Mouse (Mus musculus): Measurements from ENCODE around the gene Kirrel3.

Gene Kirrel3

GRCm38 (mm10) chr9:35039846-35040245 is 554.2 kb downstream of the Kirrel3 start:
- DNase-seq = no peak

DNA sequence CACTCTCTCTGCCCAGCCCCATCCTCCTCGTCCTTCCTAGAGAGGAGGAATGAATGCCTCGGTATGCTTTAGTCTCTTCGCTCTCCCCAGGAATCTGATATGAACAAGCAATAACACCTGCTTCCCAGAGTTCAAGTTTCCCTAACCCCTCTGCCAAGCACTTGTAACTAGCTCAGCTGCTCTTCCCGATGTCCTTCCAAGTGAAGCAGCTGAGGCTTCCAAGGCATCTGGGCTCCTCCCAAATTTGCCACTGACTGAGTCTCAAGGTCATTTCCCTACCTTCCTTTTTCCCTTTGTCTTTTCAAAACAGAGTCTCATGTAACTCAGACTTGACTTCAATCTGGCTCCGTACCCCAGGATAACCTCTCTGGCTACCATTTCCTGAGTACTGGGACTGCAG is 555.8 kb downstream of the Kirrel3 start:
- no peak for DNase-seq

DNA sequence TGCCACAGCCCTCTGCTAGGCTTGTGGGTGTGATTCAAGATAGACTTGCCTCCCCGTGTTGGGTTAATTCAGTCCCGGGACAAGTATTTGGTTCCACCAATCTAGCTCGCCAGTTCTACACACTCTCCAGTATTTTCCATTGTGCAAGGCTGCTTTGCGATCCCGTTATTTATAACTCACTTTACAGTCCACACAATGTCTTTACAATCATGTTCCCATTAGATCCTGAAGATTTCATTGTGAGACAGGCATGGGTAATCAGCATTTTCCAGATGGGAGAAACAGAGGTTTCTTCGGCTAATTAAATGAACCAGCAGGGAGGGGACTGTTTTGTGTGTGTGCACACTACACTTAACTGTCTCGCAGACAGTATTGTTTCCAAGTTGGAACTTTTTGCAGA is 557.9 kb downstream of the Kirrel3 start:
- DNase-seq = no peak

DNA sequence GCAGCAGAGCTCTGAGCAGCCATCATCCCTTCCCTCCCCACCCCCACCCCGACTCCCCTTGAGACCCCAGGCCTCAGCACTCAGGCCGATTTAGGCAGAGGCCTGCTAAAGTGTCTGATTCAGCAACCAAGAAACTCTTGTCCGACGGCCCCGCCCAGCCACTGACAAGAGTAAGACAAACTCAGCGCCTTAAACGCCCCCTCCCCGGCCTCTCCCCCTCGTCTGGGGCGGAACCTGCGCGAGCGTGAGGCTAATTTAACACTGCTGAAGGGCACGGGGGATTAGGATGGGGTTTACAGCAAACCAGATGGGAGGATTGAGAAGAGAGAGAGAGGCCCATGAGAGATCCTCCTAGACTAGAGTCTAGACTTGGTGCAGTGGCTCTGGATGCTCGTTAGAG is 558.8 kb downstream of the Kirrel3 start:
- no peak for DNase-seq

DNA sequence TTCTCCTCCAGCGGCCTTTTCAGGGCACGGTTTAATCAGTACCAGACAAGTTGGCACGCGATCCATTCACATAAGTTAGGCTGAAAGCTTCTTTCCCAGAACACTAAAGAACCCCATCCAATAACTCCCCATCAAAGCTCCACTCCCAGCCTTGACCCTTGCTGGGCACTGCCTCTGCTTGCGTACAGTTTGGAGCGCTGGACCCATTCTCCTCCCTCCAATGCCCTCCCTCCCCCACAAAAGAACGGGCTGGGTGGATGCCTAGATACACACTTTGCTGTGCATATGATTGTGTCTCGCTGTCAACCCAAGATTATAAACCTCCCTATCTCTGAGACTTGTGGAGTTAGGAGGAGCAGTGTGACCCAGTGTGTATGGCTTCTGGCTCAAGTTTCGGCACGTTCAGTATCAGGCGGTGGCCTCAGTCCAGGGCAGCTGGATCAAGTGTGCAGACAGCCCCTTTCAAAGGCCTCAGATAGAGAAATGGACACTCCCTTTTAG is 559.4 kb downstream of the Kirrel3 start:
- peak; percentile 2 for DNase-seq

DNA sequence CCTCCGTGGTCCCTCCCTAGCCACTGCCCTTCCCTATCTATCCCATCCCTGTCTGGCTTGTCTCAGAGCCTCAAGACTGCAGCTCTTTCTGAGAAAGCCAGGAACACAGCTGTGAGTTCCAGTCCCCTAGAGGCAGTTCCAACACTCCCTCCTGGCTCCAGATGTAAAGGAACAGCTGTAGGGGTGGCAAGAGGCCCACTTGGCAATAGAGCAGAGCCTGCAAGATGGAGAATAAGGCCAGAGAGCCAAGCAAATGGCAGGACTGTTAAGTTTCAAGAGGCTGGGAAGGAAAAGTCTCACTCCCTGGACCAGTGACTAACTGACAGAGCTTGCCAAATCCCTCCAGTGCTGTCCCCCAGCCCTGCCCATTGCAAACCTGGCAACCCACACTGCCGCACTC is 560.1 kb downstream of the Kirrel3 start:
- DNase-seq = peak; percentile 12

GRCm38 (mm10) chr9:35048449-35048848 is 562.8 kb downstream of the Kirrel3 start:
- DNase-seq = no peak

- peak; percentile 1 for DNase-seq
These were observed 564.3 kb downstream of the Kirrel3 start for GRCm38 (mm10) chr9:35049891-35050527.

GRCm38 (mm10) chr9:35050701-35051454 is 565.2 kb downstream of the Kirrel3 start:
- DNase-seq = peak; percentile 0

- DNase-seq = peak; percentile 1
These were observed 566.0 kb downstream of the Kirrel3 start for GRCm38 (mm10) chr9:35051666-35052065.

DNA sequence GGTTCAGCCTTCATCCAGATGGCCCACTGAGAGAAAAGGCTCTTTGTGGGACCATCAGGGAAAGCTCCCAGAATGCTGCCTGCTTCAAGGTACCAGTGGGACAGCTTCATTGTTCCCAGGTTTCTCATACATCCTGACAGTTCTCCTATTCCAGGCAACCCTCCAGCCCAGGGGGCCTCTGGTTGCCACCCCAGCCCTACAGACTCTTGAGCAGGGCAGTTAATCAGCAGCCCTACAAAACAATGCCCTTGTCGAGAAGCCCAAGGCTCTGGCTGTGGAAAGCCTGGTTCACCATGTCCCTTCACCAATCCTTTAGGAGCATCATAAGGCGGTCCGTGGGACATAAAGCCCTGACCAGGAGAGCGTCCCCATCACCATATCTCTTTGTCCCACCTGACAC is 567.0 kb downstream of the Kirrel3 start:
- DNase-seq = no peak

DNA sequence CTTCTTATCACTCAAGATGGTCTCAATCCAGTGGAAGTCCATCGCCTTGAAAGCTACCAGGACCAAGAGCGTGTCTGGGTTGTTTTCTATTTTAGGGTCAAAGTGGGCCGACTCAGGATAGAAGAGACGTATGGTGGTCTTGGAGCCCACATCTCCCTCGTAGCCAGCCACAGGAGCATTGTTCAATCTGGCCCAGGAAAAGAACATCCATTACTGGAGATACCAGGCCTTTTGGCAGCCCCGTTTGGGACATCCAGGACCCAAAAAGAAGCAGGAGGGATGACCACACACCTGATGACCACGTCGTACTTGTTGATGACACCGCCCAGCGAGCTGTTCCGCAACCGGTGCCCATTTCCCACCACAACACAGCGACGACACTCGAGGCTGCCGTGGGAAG is 567.4 kb downstream of the Kirrel3 start:
- peak; percentile 3 for DNase-seq

DNA sequence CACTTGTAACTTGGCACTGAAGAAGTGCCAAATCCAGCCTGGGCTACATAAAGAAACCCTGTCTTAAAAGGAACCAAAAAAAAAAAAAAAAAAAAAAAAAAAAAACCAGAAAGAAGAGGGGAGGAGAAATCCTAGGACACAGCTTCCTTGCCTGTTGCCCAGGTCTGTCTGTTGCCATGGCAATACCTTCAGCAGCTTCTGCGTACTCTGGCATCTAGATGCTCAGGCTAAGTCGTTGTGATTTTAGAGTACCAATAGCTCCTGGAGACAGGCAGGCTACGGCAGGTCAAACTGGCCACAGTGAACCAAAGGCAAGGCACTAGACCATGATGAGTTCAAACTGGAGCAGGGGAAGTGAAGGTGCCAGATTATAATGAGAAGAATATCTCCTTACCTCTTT is 568.0 kb downstream of the Kirrel3 start:
- peak; percentile 10 for DNase-seq

DNA sequence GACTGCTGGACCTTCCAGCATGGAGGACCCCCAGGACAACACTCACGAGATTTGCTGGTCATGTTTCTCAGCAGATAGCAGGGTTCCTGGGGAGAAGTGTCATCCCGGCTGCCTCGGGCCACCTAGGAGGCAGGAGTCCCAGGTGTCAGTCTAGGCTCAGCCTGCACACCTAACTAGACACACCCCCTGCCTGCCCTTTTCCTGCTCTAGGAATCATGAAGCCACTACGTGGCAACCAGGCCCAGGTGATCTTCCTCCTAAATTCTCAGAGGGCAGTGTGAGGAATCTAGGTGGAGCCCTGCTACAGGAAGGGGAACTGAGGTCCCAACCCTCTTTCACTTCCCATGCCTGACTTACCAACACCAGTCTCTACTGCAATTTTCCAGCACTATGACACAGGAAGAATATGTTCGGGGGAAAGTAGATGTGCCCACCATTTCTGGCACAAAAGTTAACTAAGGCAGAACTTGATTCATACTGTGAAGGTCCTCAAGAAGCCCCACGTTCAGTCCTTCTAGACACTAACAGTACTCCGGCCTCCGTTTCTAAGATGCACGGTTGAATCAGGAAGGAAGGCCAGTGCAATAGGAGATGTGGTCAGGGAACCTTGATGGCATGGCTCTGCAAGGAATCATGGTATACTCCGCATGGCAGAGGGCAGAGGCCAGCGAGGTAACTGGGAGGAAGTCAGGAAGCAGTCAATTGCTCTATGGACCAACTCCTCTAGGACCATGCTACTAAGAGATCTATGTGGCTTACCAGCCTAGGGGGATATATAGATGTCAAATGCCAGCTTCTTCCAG is 570.0 kb downstream of the Kirrel3 start:
- DNase-seq = peak; percentile 1

DNA sequence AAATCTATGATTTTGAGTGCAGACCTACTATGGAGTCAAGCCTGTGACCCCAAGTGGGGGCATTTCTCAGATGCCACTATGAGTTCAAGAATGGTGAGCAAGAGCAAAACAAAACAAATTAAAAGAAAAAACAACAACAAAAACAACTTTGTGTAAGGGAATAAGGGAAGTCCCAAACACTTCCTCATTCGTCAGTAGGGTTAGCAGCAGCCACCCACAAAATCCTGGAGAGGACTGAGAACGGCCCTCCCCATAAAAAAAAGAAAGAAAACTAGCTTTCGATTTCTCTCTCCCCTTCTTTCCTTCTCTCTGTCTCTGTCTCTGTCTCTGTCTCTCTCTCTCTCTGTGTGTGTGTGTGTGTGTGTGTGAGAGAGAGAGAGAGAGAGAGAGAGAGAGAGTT is 570.9 kb downstream of the Kirrel3 start:
- DNase-seq = no peak

DNA sequence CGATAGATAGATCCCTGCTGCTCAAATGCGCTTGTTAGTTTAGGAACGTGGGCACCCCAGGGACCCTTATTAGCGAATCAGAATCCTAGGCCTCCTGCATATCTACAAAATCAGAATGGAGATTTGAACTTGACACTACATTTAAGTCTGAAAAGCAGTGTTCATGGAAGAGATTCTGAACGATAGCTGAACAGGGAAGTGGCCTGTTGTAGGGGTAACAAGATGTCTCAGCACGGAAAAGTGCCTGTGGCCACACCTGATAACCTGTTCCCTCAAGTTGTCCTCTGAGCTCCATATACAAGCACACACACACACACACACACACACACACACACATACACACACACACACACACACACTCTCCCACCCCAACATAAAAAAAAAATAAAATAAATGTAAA is 571.9 kb downstream of the Kirrel3 start:
- DNase-seq = no peak

- DNase-seq = no peak
These were observed 572.5 kb downstream of the Kirrel3 start for GRCm38 (mm10) chr9:35058186-35058585.

DNA sequence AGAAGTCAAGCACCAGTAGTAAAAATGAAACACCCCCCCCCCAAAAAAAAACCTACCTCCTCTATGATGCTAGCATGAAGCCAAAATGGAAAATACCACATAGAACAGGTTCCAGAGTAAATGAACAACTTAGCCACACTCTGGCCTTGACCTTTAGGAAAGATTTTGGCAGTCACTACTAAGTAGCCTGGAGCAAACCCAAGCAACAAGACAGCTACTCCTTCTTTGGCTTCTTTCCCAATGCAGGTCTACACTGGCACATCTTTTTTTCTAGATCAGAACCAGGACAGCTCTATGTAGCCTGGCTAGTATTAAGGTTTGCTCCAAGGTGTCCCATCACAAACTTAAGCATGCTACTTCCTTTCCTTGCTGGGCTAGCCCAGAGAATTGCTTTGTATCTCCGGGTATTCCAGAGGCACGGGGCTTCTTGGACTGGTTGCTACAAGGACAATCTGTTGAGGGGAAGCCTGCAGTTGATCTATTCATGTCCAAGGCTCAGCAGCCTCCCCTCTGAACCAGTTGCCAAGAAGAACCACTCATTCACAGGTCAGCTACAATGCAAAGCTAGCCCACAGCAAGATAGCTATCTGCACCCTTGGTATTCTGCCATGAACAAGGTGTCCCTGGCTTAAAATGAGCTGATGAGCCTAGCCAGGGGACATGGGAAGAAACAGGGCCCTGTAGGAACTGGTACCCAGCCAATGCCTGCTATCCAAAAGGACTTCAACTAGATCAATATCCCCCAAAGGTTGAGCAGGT is 573.1 kb downstream of the Kirrel3 start:
- DNase-seq = no peak

- DNase-seq = no peak
These were observed 574.2 kb downstream of the Kirrel3 start for GRCm38 (mm10) chr9:35059881-35060280.

DNA sequence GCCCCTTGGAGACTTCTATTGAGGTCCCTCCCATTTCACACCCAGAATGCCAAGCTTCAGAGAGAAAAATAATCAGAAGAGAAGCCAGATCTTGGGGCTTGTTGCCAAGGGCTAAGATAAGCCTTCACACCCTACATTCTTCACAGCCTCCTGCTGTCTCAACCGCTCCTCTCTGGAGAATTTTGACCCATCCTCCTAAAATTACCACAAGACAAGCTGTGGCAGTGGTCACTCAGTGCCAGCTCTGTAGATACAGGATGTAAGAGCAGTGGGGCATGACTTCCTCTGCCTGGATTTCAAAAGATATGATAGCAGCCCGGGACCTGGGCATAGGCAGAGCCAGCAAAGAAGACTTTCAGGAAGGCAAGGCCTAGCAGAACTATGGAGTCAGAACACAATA is 575.8 kb downstream of the Kirrel3 start:
- no peak for DNase-seq
